Mouse (Mus musculus): ENCODE data around the gene Xdh.
A peak's percentile ranks its signal among the peaks of the same experiment; 100 is the strongest.

Xdh gene

GRCm38 (mm10) chr17:73950062-73950735 is at the start of gene Xdh:
Xdh (minus strand) TSS chr17:73950196.
- DNase-seq (ENCODE audit: low spot score): peak; percentile 64

GRCm38 (mm10) chr17:73995907-73996645 is 46.1 kb upstream of the Xdh start:
- DNase-seq (ENCODE audit: low spot score): no peak

- no peak for DNase-seq (ENCODE audit: low spot score)
Observed at GRCm38 (mm10) chr17:73991264-73991663, 41.3 kb upstream of the Xdh start.

- DNase-seq (ENCODE audit: low spot score): no peak
Observed at GRCm38 (mm10) chr17:73986571-73986970, 36.6 kb upstream of the Xdh start.

- DNase-seq (ENCODE audit: low spot score): no peak
Observed at GRCm38 (mm10) chr17:73985936-73986335, 35.9 kb upstream of the Xdh start.

- DNase-seq (ENCODE audit: low spot score): no peak
Observed at GRCm38 (mm10) chr17:73984508-73984907, 34.5 kb upstream of the Xdh start.

- DNase-seq (ENCODE audit: low spot score): no peak
Observed at GRCm38 (mm10) chr17:73982871-73983270, 32.9 kb upstream of the Xdh start.

- no peak for DNase-seq (ENCODE audit: low spot score)
Observed at GRCm38 (mm10) chr17:73976066-73976465, 26.1 kb upstream of the Xdh start.

GRCm38 (mm10) chr17:73972648-73973047 is 22.7 kb upstream of the Xdh start:
- no peak for DNase-seq (ENCODE audit: low spot score)

- no peak for DNase-seq (ENCODE audit: low spot score)
Observed at GRCm38 (mm10) chr17:73971291-73971690, 21.3 kb upstream of the Xdh start.

- peak; percentile 76 for DNase-seq (ENCODE audit: low spot score)
Observed at GRCm38 (mm10) chr17:73970361-73971027, 20.5 kb upstream of the Xdh start.

GRCm38 (mm10) chr17:73964856-73965255 is 14.9 kb upstream of the Xdh start:
- DNase-seq (ENCODE audit: low spot score): no peak

GRCm38 (mm10) chr17:73962628-73963043 is 12.6 kb upstream of the Xdh start:
- DNase-seq (ENCODE audit: low spot score): no peak

- DNase-seq (ENCODE audit: low spot score): peak; percentile 22
Observed at GRCm38 (mm10) chr17:73961801-73962403, 11.9 kb upstream of the Xdh start.

- no peak for DNase-seq (ENCODE audit: low spot score)
Observed at GRCm38 (mm10) chr17:73960745-73961144, 10.7 kb upstream of the Xdh start.

- DNase-seq (ENCODE audit: low spot score): no peak
Observed at GRCm38 (mm10) chr17:73952103-73952521, 2.1 kb upstream of the Xdh start.

GRCm38 (mm10) chr17:73950970-73951369 is 974 bp upstream of the Xdh start:
- no peak for DNase-seq (ENCODE audit: low spot score)

GRCm38 (mm10) chr17:73949498-73949897 is 498 bp downstream of the Xdh start:
- no peak for DNase-seq (ENCODE audit: low spot score)

GRCm38 (mm10) chr17:73948801-73949200 is 1.2 kb downstream of the Xdh start:
- no peak for DNase-seq (ENCODE audit: low spot score)

- peak; percentile 57 for DNase-seq (ENCODE audit: low spot score)
Observed at GRCm38 (mm10) chr17:73948039-73948438, 2.0 kb downstream of the Xdh start.

GRCm38 (mm10) chr17:73946856-73947255 is 3.1 kb downstream of the Xdh start:
- no peak for DNase-seq (ENCODE audit: low spot score)

- DNase-seq (ENCODE audit: low spot score): no peak
Observed at GRCm38 (mm10) chr17:73944661-73945060, 5.3 kb downstream of the Xdh start.

Data from urinary bladder, postnatal 14 days (tissue).